Mouse (Mus musculus): ENCODE measurements around the gene Zfyve19. TPM values are rescaled to one million over a fixed set of nuclear protein-coding genes. Genes with fewer than 3 reads are reported as not detected.
A peak's percentile ranks its signal among the peaks of the same experiment; 100 is the strongest.

Gene Zfyve19
- polyA plus RNA-seq, 1 experiment: 23.7 TPM

DNA sequence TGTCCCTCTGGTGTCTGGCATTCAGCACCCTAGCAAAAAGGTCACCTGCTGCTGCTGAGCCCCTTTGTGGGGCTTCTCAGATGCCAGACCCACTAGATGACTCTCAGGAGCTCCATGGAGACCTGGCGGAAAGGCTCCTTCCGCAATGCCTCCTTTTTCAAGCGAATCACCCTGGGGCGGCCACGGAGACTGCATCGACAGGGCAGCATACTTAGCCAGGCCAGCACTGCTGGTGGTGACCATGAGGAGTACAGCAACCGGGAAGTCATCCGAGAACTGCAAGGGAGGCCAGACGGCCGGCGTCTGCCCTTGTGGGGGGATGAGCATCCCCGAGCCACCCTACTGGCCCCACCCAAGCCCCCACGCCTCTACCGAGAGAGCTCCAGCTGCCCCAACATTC, 33.6 kb upstream of the Zfyve19 start:
- DNase-seq (ENCODE audit: low read depth in 1 of 2, low spot score in 2 of 2): no peak
- H3K36me3 ChIP-seq (ENCODE audit: control insufficient read depth, insufficient read depth, low read length): peaks cover 5% of the 10 kb centered on the region; the same call in 1 of the 2 replicates
- H3K27me3 ChIP-seq (ENCODE audit: control insufficient read depth, insufficient read depth, low read length): no peaks in the 10 kb centered on the region
- no peak overlapping the region for H3K27ac ChIP-seq (ENCODE audit: insufficient read depth, low read length)
- no peak overlapping the region for H3K4me3 ChIP-seq (ENCODE audit: extremely low read depth, insufficient read depth, insufficient read length)
- 93% methylated on average over 14 of the region's 14 CpGs for WGBS
- no peak for TF ChIP-seq POLR2A (IDR thresholded peaks at IDR 0.05; ENCODE audit: low read depth, low read length)
- H3K4me1 ChIP-seq (ENCODE audit: control insufficient read depth, insufficient read depth, insufficient read length): peaks cover 3% of the 10 kb centered on the region; the same call in 1 of the 2 replicates

DNA sequence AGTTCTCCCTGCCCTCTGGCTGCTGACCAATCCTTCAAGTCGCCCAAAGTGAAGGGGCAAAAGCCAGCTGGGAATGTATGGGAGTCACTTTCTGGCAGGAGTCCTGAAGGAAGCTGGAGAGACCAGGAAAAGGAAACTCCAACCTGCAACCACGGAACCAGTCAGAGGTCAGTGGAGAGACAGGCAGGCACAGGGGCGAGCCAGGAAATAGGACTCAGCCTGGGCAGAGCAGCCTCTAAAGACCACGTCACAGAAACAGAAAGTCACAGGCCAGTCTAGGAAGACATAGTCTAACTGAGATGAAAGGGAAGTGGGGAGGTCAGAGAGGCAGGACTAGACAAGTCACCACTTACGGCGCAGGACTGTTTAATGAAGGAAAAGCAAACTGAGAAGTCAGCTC, 32.8 kb upstream of the Zfyve19 start:
- TF ChIP-seq POLR2A (IDR thresholded peaks at IDR 0.05; ENCODE audit: low read depth, low read length): no peak
- no peak for TF ChIP-seq CTCF (IDR thresholded peaks at IDR 0.05; ENCODE audit: extremely low read depth, insufficient read depth, insufficient read length, insufficient replicate concordance)
- no peak for DNase-seq (ENCODE audit: low read depth in 1 of 2, low spot score in 2 of 2)
- 77% methylated on average over 6 of the region's 6 CpGs for WGBS
- Histone ChIP-seq H3K36me3 (ENCODE audit: control insufficient read depth, insufficient read depth, low read length) (peaks cover 7% of the 10 kb centered on the region; the same call in 1 of the 2 replicates), H3K27me3 (ENCODE audit: control insufficient read depth, insufficient read depth, low read length) (no peaks in the 10 kb centered on the region), H3K4me3 (ENCODE audit: extremely low read depth, insufficient read depth, insufficient read length) (no peak overlapping the region), H3K4me1 (ENCODE audit: control insufficient read depth, insufficient read depth, insufficient read length) (peaks cover 3% of the 10 kb centered on the region; the same call in 1 of the 2 replicates), H3K27ac (ENCODE audit: insufficient read depth, low read length) (no peak overlapping the region)

DNA sequence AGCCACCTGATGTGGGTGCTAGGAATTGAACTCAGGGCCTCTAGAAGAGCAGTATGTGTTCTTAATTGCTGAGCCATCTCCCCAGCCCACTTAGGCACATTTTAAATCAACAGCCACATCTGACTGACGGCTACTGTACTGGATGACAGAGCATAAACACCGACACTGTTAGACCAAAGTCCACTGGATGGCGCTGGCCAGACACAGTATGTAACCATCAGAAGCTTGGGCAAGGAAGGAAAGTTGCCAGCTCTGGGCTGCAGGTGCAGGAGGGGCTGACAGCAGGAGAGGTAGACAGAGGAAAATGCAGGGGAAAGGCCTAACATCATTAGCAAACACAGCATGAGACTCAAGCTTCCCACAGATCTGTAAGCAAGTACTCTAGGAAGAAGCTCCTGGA, 31.7 kb upstream of the Zfyve19 start:
- TF ChIP-seq POLR2A (IDR thresholded peaks at IDR 0.05; ENCODE audit: low read depth, low read length) (no peak), CTCF (IDR thresholded peaks at IDR 0.05; ENCODE audit: extremely low read depth, insufficient read depth, insufficient read length, insufficient replicate concordance) (no peak)
- Histone ChIP-seq H3K27me3 (ENCODE audit: control insufficient read depth, insufficient read depth, low read length) (no peaks in the 10 kb centered on the region), H3K36me3 (ENCODE audit: control insufficient read depth, insufficient read depth, low read length) (peaks cover 8% of the 10 kb centered on the region; the same call in 1 of the 2 replicates), H3K4me3 (ENCODE audit: extremely low read depth, insufficient read depth, insufficient read length) (no peak overlapping the region), H3K4me1 (ENCODE audit: control insufficient read depth, insufficient read depth, insufficient read length) (peaks cover 3% of the 10 kb centered on the region; the same call in 1 of the 2 replicates), H3K27ac (ENCODE audit: insufficient read depth, low read length) (no peak overlapping the region)
- DNase-seq (ENCODE audit: low read depth in 1 of 2, low spot score in 2 of 2): no peak
- WGBS: 80% methylated on average over 3 of the region's 3 CpGs

DNA sequence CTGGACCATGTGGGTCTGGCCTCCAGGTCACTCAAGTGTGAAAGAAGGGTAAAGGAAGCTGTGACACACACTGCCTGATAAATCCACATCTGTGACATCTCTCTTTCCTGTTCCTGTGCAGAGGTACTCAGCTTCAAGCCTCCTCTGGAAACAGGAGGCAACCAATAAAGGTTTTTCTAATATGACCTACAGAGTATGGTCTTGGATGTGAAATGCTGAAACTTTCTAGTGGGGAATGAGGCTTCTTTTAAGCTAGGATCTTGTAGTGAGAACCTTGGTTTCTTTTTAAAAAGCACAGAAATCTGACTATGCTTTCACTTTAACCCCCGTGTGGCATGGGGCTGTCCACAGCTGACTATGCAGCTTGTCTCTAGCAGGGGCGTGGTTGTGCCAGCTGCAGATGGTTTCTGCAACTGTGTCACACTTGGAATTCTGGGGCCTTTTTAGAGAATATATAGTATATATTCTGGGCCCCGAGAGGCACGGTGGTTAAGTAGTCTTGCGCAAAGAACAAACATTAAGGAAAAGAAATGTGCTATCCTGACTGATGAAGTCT, 31.0 kb upstream of the Zfyve19 start:
- 46% methylated on average over 5 of the region's 5 CpGs for WGBS
- H3K36me3 ChIP-seq (ENCODE audit: control insufficient read depth, insufficient read depth, low read length): peaks cover 8% of the 10 kb centered on the region; the same call in 1 of the 2 replicates
- DNase-seq (ENCODE audit: low read depth in 1 of 2, low spot score in 2 of 2): no peak
- no peak overlapping the region for H3K27ac ChIP-seq (ENCODE audit: insufficient read depth, low read length)
- no peak overlapping the region for H3K4me3 ChIP-seq (ENCODE audit: extremely low read depth, insufficient read depth, insufficient read length)
- H3K27me3 ChIP-seq (ENCODE audit: control insufficient read depth, insufficient read depth, low read length): no peaks in the 10 kb centered on the region
- no peak for TF ChIP-seq CTCF (IDR thresholded peaks at IDR 0.05; ENCODE audit: extremely low read depth, insufficient read depth, insufficient read length, insufficient replicate concordance)
- no peak for TF ChIP-seq POLR2A (IDR thresholded peaks at IDR 0.05; ENCODE audit: low read depth, low read length)
- H3K4me1 ChIP-seq (ENCODE audit: control insufficient read depth, insufficient read depth, insufficient read length): peaks cover 3% of the 10 kb centered on the region; the same call in 1 of the 2 replicates

DNA sequence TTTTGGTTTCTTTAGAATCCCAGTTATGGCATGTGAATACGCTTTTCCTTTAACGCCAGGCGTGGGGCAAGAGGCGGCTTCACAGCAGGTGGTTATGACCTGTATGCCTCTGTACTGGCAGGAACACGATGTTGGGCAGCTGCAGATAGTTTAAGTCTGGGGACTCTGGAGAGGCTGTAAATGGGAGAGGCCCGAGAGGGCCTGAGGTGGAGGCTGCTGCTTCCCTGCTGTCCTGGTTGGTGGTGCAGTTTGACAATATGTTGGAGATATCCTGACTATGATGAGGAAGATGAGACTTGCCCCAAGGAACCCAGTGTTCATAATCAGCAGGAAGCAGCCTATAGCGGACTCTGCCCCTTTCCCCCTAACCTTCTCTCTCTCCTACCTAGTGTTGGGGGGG, 25.5 kb upstream of the Zfyve19 start:
- Histone ChIP-seq H3K4me3 (ENCODE audit: extremely low read depth, insufficient read depth, insufficient read length) (no peak overlapping the region), H3K4me1 (ENCODE audit: control insufficient read depth, insufficient read depth, insufficient read length) (no peaks in the 10 kb centered on the region), H3K27ac (ENCODE audit: insufficient read depth, low read length) (no peak overlapping the region), H3K27me3 (ENCODE audit: control insufficient read depth, insufficient read depth, low read length) (no peaks in the 10 kb centered on the region), H3K36me3 (ENCODE audit: control insufficient read depth, insufficient read depth, low read length) (peaks cover 20% of the 10 kb centered on the region)
- 91% methylated on average over 7 of the region's 7 CpGs for WGBS
- no peak for DNase-seq (ENCODE audit: low read depth in 1 of 2, low spot score in 2 of 2)
- TF ChIP-seq POLR2A (IDR thresholded peaks at IDR 0.05; ENCODE audit: low read depth, low read length) (no peak), CTCF (IDR thresholded peaks at IDR 0.05; ENCODE audit: extremely low read depth, insufficient read depth, insufficient read length, insufficient replicate concordance) (no peak)

DNA sequence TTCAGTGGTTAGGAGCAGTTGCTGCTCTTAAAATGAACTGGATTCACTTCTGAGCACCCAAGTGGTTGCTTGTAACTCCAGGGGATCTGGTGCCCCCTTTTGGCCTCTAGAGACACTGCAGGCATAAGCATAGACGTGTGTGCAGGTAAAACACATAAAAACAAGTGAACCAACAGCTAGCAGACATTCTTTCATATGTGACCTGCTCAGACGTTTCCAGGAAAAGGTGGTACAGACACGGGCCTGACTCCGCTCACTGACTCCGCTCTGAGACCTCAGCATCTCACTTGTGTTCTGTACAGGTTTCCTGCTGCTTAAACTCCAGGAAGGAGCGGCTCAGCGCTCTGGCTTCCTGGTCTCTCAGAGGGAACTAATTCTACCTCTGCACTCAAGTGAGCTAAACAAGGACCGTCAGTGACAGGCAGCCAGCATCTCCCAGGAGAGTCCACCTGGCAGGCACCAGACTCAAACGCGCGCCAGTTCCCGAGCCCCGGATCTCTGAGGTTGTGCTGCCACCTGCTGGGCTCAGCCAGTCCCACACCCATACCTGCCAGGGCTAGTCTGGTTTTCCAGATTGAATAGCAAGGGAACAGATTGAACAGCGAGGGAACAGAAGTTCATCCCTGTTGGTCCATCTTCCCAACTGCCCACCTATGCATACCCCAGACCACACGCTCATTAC, 19.2 kb upstream of the Zfyve19 start:
- no peak overlapping the region for H3K27ac ChIP-seq (ENCODE audit: insufficient read depth, low read length)
- peak overlapping the region; percentile 29 for H3K4me3 ChIP-seq (ENCODE audit: extremely low read depth, insufficient read depth, insufficient read length)
- 3% methylated on average over 15 of the region's 15 CpGs for WGBS
- TF ChIP-seq POLR2A (IDR thresholded peaks at IDR 0.05; ENCODE audit: low read depth, low read length): no peak
- peak; percentile 98 for TF ChIP-seq CTCF (IDR thresholded peaks at IDR 0.05; ENCODE audit: extremely low read depth, insufficient read depth, insufficient read length, insufficient replicate concordance)
- H3K4me1 ChIP-seq (ENCODE audit: control insufficient read depth, insufficient read depth, insufficient read length): peaks cover 2% of the 10 kb centered on the region; the same call in 1 of the 2 replicates
- DNase-seq (ENCODE audit: low read depth in 1 of 2, low spot score in 2 of 2): peak; percentile 59 to 81
- no peaks in the 10 kb centered on the region for H3K27me3 ChIP-seq (ENCODE audit: control insufficient read depth, insufficient read depth, low read length)
- peaks cover 9% of the 10 kb centered on the region for H3K36me3 ChIP-seq (ENCODE audit: control insufficient read depth, insufficient read depth, low read length)

DNA sequence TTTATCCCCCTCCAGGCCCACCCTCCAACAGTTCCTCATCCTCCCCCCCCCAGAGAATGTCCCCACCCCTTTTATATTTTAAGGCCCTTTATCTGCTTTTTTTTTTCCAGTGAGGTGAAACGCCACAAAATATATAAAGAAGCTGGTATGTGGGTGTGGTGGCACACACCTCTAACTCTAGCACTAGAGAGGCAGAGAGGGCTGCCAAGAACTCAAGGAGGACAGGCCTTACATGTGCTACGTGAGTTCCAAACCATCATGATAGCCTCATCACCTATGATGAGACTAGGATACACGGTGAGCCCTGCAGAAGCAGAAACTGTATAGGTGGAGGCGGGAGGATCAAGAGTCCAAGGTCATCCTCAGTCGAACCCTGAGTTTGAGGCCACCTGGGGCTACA, 17.4 kb upstream of the Zfyve19 start:
- WGBS: 82% methylated on average over 5 of the region's 5 CpGs
- H3K27ac ChIP-seq (ENCODE audit: insufficient read depth, low read length): no peak overlapping the region
- no peak for DNase-seq (ENCODE audit: low read depth in 1 of 2, low spot score in 2 of 2)
- peaks cover 2% of the 10 kb centered on the region; the same call in 1 of the 2 replicates for H3K36me3 ChIP-seq (ENCODE audit: control insufficient read depth, insufficient read depth, low read length)
- peaks cover 2% of the 10 kb centered on the region; the same call in 1 of the 2 replicates for H3K4me1 ChIP-seq (ENCODE audit: control insufficient read depth, insufficient read depth, insufficient read length)
- no peaks in the 10 kb centered on the region for H3K27me3 ChIP-seq (ENCODE audit: control insufficient read depth, insufficient read depth, low read length)
- TF ChIP-seq CTCF (IDR thresholded peaks at IDR 0.05; ENCODE audit: extremely low read depth, insufficient read depth, insufficient read length, insufficient replicate concordance): no peak
- no peak overlapping the region for H3K4me3 ChIP-seq (ENCODE audit: extremely low read depth, insufficient read depth, insufficient read length)

Data from spleen, adult 2 months (tissue).